Mouse (Mus musculus): ENCODE measurements at regions not wholly inside any gene's neighbourhood (a gene's known extent, or its start where the extent isn't known, plus 50 kb on each side); places are given as distances from the start of the nearest gene placed in this dataset.

- 40% methylated on average over 6 of the region's 6 CpGs for WGBS
- Histone ChIP-seq H3K4me3 (ENCODE audit: low read depth, low read length) (no peak overlapping the region), H3K36me3 (ENCODE audit: control insufficient read depth, insufficient read depth, low read length) (no peaks in the 10 kb centered on the region), H3K4me2 (no peak overlapping the region), H3K9ac (ENCODE audit: low read depth, low read length) (no peak overlapping the region), H3K27ac (ENCODE audit: low read depth, low read length) (peak overlapping the region; percentile 64), H3K9me3 (ENCODE audit: control insufficient read depth, low read length) (no peaks in the 10 kb centered on the region), H3K4me1 (replicated peaks; ENCODE audit: control insufficient read depth, insufficient read depth, low read length) (peaks cover 8% of the 10 kb centered on the region; the same call in 1 of the 2 replicates), H3K27me3 (replicated peaks; ENCODE audit: control insufficient read depth, insufficient read depth, low read length) (no peaks in the 10 kb centered on the region)
- DNase-seq (ENCODE audit: low spot score) (no peak), ATAC-seq (replicated peaks; ENCODE audit: low FRiP score) (no peak)
These were observed 186.9 kb downstream of the Zfp36l1 start for GRCm38 (mm10) chr12:79925704-79926588.

GRCm38 (mm10) chr12:79924921-79925703 is 187.7 kb downstream of the Zfp36l1 start:
- Histone ChIP-seq H3K4me3 (ENCODE audit: low read depth, low read length) (no peak overlapping the region), H3K9ac (ENCODE audit: low read depth, low read length) (no peak overlapping the region), H3K27ac (ENCODE audit: low read depth, low read length) (peak overlapping the region; percentile 64), H3K27me3 (replicated peaks; ENCODE audit: control insufficient read depth, insufficient read depth, low read length) (no peaks in the 10 kb centered on the region), H3K9me3 (ENCODE audit: control insufficient read depth, low read length) (no peaks in the 10 kb centered on the region), H3K4me2 (no peak overlapping the region), H3K4me1 (replicated peaks; ENCODE audit: control insufficient read depth, insufficient read depth, low read length) (peaks cover 8% of the 10 kb centered on the region; the same call in 1 of the 2 replicates), H3K36me3 (ENCODE audit: control insufficient read depth, insufficient read depth, low read length) (no peaks in the 10 kb centered on the region)
- WGBS: 28% methylated on average over 16 of the region's 16 CpGs
- DNase-seq (ENCODE audit: low spot score) (no peak), ATAC-seq (replicated peaks; ENCODE audit: low FRiP score) (no peak)

- H3K4me1 ChIP-seq (replicated peaks; ENCODE audit: control insufficient read depth, insufficient read depth, low read length): peaks cover 5% of the 10 kb centered on the region; the same call in 1 of the 2 replicates
- H3K36me3 ChIP-seq (ENCODE audit: control insufficient read depth, insufficient read depth, low read length): no peaks in the 10 kb centered on the region
- H3K9ac ChIP-seq (ENCODE audit: low read depth, low read length): no peak overlapping the region
- WGBS: 78% methylated on average over 6 of the region's 6 CpGs
- ATAC-seq (replicated peaks; ENCODE audit: low FRiP score): no peak
- H3K9me3 ChIP-seq (ENCODE audit: control insufficient read depth, low read length): no peaks in the 10 kb centered on the region
- no peak for DNase-seq (ENCODE audit: low spot score)
- no peak overlapping the region for H3K27ac ChIP-seq (ENCODE audit: low read depth, low read length)
- H3K4me2 ChIP-seq: no peak overlapping the region
- no peaks in the 10 kb centered on the region for H3K27me3 ChIP-seq (replicated peaks; ENCODE audit: control insufficient read depth, insufficient read depth, low read length)
- H3K4me3 ChIP-seq (ENCODE audit: low read depth, low read length): no peak overlapping the region
These were observed 189.0 kb downstream of the Zfp36l1 start for GRCm38 (mm10) chr12:79923811-79924210.

GRCm38 (mm10) chr12:79921786-79922185 is 191.0 kb downstream of the Zfp36l1 start:
- H3K27ac ChIP-seq (ENCODE audit: low read depth, low read length): no peak overlapping the region
- H3K4me2 ChIP-seq: no peak overlapping the region
- ATAC-seq (replicated peaks; ENCODE audit: low FRiP score) (no peak), DNase-seq (ENCODE audit: low spot score) (no peak)
- H3K36me3 ChIP-seq (ENCODE audit: control insufficient read depth, insufficient read depth, low read length): no peaks in the 10 kb centered on the region
- peaks cover 7% of the 10 kb centered on the region; the same call in 1 of the 2 replicates for H3K4me1 ChIP-seq (replicated peaks; ENCODE audit: control insufficient read depth, insufficient read depth, low read length)
- no peak overlapping the region for H3K9ac ChIP-seq (ENCODE audit: low read depth, low read length)
- H3K27me3 ChIP-seq (replicated peaks; ENCODE audit: control insufficient read depth, insufficient read depth, low read length): no peaks in the 10 kb centered on the region
- H3K9me3 ChIP-seq (ENCODE audit: control insufficient read depth, low read length): no peaks in the 10 kb centered on the region
- no peak overlapping the region for H3K4me3 ChIP-seq (ENCODE audit: low read depth, low read length)
- WGBS: 55% methylated on average over 5 of the region's 5 CpGs

- 90% methylated on average over 5 of the region's 5 CpGs for WGBS
- no peak for DNase-seq (ENCODE audit: low spot score)
- peaks cover 2% of the 10 kb centered on the region; the same call in 1 of the 2 replicates for H3K4me1 ChIP-seq (replicated peaks; ENCODE audit: control insufficient read depth, insufficient read depth, low read length)
These were observed 193.8 kb downstream of the Zfp36l1 start for GRCm38 (mm10) chr12:79918983-79919382.

GRCm38 (mm10) chr12:79917634-79918289 is 195.1 kb downstream of the Zfp36l1 start:
- Histone ChIP-seq H3K4me1 (replicated peaks; ENCODE audit: control insufficient read depth, insufficient read depth, low read length) (peaks cover 2% of the 10 kb centered on the region; the same call in 1 of the 2 replicates), H3K9me3 (ENCODE audit: control insufficient read depth, low read length) (no peaks in the 10 kb centered on the region), H3K9ac (ENCODE audit: low read depth, low read length) (no peak overlapping the region), H3K36me3 (ENCODE audit: control insufficient read depth, insufficient read depth, low read length) (no peaks in the 10 kb centered on the region), H3K27me3 (replicated peaks; ENCODE audit: control insufficient read depth, insufficient read depth, low read length) (no peaks in the 10 kb centered on the region), H3K27ac (ENCODE audit: low read depth, low read length) (no peak overlapping the region), H3K4me3 (ENCODE audit: low read depth, low read length) (no peak overlapping the region), H3K4me2 (no peak overlapping the region)
- DNase-seq (ENCODE audit: low spot score) (no peak), ATAC-seq (replicated peaks; ENCODE audit: low FRiP score) (no peak)
- 55% methylated on average over 10 of the region's 10 CpGs for WGBS

More at GRCm38 (mm10) chr12:79918983-79919382, 193.8 kb downstream of the Zfp36l1 start:
- Histone ChIP-seq H3K27ac (ENCODE audit: low read depth, low read length) (no peak overlapping the region), H3K4me3 (ENCODE audit: low read depth, low read length) (no peak overlapping the region), H3K9me3 (ENCODE audit: control insufficient read depth, low read length) (no peaks in the 10 kb centered on the region), H3K9ac (ENCODE audit: low read depth, low read length) (no peak overlapping the region), H3K4me2 (no peak overlapping the region), H3K27me3 (replicated peaks; ENCODE audit: control insufficient read depth, insufficient read depth, low read length) (no peaks in the 10 kb centered on the region), H3K36me3 (ENCODE audit: control insufficient read depth, insufficient read depth, low read length) (no peaks in the 10 kb centered on the region)
- ATAC-seq (replicated peaks; ENCODE audit: low FRiP score): no peak

- no peak overlapping the region for H3K4me2 ChIP-seq
- H3K4me3 ChIP-seq (ENCODE audit: low read depth, low read length): no peak overlapping the region
- H3K4me1 ChIP-seq (replicated peaks; ENCODE audit: control insufficient read depth, insufficient read depth, low read length): peaks cover 2% of the 10 kb centered on the region; the same call in 1 of the 2 replicates
- ATAC-seq (replicated peaks; ENCODE audit: low FRiP score) (no peak), DNase-seq (ENCODE audit: low spot score) (no peak)
- WGBS: 81% methylated on average over 5 of the region's 5 CpGs
- peak overlapping the region; percentile 25; the same call in 1 of the 2 replicates for H3K27ac ChIP-seq (ENCODE audit: low read depth, low read length)
- H3K36me3 ChIP-seq (ENCODE audit: control insufficient read depth, insufficient read depth, low read length): no peaks in the 10 kb centered on the region
- no peaks in the 10 kb centered on the region for H3K27me3 ChIP-seq (replicated peaks; ENCODE audit: control insufficient read depth, insufficient read depth, low read length)
- H3K9ac ChIP-seq (ENCODE audit: low read depth, low read length): no peak overlapping the region
- no peaks in the 10 kb centered on the region for H3K9me3 ChIP-seq (ENCODE audit: control insufficient read depth, low read length)
These were observed 195.7 kb downstream of the Zfp36l1 start for GRCm38 (mm10) chr12:79916896-79917633.

GRCm38 (mm10) chr12:79913898-79914297 is 198.9 kb downstream of the Zfp36l1 start:
- Histone ChIP-seq H3K9me3 (ENCODE audit: control insufficient read depth, low read length) (no peaks in the 10 kb centered on the region), H3K4me3 (ENCODE audit: low read depth, low read length) (no peak overlapping the region), H3K36me3 (ENCODE audit: control insufficient read depth, insufficient read depth, low read length) (no peaks in the 10 kb centered on the region), H3K4me2 (no peak overlapping the region), H3K9ac (ENCODE audit: low read depth, low read length) (no peak overlapping the region), H3K27me3 (replicated peaks; ENCODE audit: control insufficient read depth, insufficient read depth, low read length) (no peaks in the 10 kb centered on the region), H3K4me1 (replicated peaks; ENCODE audit: control insufficient read depth, insufficient read depth, low read length) (0 out of 2 replicates have a peak, but pooled peaks cover 2% of the 10 kb centered on the region), H3K27ac (ENCODE audit: low read depth, low read length) (no peak overlapping the region)
- ATAC-seq (replicated peaks; ENCODE audit: low FRiP score) (no peak), DNase-seq (ENCODE audit: low spot score) (no peak)
- whole genome bisulfite sequencing: 80% methylated on average over 6 of the region's 6 CpGs

All from liver, embryonic 11.5 days (tissue).